Mouse (Mus musculus) c-Kit-positive CD71-positive TER-119-positive erythroid progenitor cells, embryonic 14.5 days (primary cell): ENCODE data around the gene Fbxw18.
"Not testable (repeated sequence)": the region's sequence is repeated elsewhere in the genome, so short reads cannot be mapped to it uniquely, and the experiment has no call there.

ENCODE experiments used
- DNase-seq: peaks from one replicate; pipeline ENCODE4 v3.0.0-alpha.2; 2013; ENCODE audit warnings: low spot score

Gene Fbxw18

GRCm38 (mm10) chr9:109702600-109702999 is at the start of gene Fbxw18:
TSS of gene Fbxw18 (minus strand) at chr9:109702700.
- DNase-seq = not testable (repeated sequence)

- not testable (repeated sequence) for DNase-seq
Observed at GRCm38 (mm10) chr9:109745989-109746388, 43.5 kb upstream of the Fbxw18 start, which contains the start of gene Fbxw26. TSS of gene Fbxw26 (minus strand) at chr9:109746089.

- DNase-seq = peak; percentile 7
Observed at GRCm38 (mm10) chr9:109685299-109685698, 17.2 kb downstream of the Fbxw18 start.

GRCm38 (mm10) chr9:109664552-109664951 is 37.9 kb downstream of the Fbxw18 start, which contains the start of gene Fbxw25:
TSS of gene Fbxw25 (minus strand) at chr9:109664652.
- DNase-seq = not testable (repeated sequence)
